Mouse (Mus musculus) liver, embryonic 18 days (tissue): ENCODE measurements around the gene Ptchd4. TPM values are rescaled to one million over a fixed set of nuclear protein-coding genes. Genes with fewer than 3 reads are reported as not detected.

Experiments used
- polyA plus RNA-seq: library from polyadenylated mRNA; depleted of rRNA; stranded (reverse); fragments of >200 nt; gene quantifications from 2 replicates; pipeline ENCODE4 v1.2.3, GENCODE M21; 2012; rRNA removed

The Ptchd4 gene
- not detected in 2 replicates for polyA plus RNA-seq

GRCm38 (mm10) chr17:42315669-42316611 lies at the start of gene Ptchd4:
Gene Ptchd4, plus strand, starts transcription at chr17:42315947.

